Mouse (Mus musculus) heart, embryonic 14.5 days (tissue): Measurements from ENCODE around the gene Nt5c2. TPM values are rescaled to one million over a fixed set of nuclear protein-coding genes. Genes with fewer than 3 reads are reported as not detected.

Experiments used
- ATAC-seq: fragments of 200-750 bp; cut with Nextera tagmentation; 2 replicates; pipeline ENCODE4 v1.8.0; 2017; ENCODE audit warnings: low read depth, moderate TSS enrichment; ENCODE audit not compliant: insufficient number of reproducible peaks, insufficient read depth, low FRiP score
- H3K27ac ChIP-seq, 2 experiments: fragments of 200-500 bp in 1 of 2; fragments of 300-500 bp in 1 of 2; sonication (generic) in 1 of 2; replicated peaks in 1 of 2; 2 replicates each; pipeline ENCODE4 v1.5.1; 2012 to 2014; ENCODE audit warnings: low read depth in 2 of 2, low read length in 2 of 2, control low read depth in 1 of 2, mild to moderate bottlenecking in 1 of 2, mixed read lengths in 1 of 2; ENCODE audit not compliant: control insufficient read depth in 1 of 2, insufficient read depth in 1 of 2
- H3K27me3 ChIP-seq: fragments of 300-500 bp; sonication (generic); 2 replicates; pipeline ENCODE4 v1.6.1; 2014; ENCODE audit warnings: mild to moderate bottlenecking, low read length, control low read depth; ENCODE audit not compliant: control insufficient read depth, insufficient read depth
- H3K36me3 ChIP-seq: fragments of 300-500 bp; sonication (generic); 2 replicates; pipeline ENCODE4 v1.6.1; 2014; ENCODE audit warnings: mild to moderate bottlenecking, control low read depth, low read length, mixed read lengths; ENCODE audit not compliant: control insufficient read depth, insufficient read depth
- H3K4me1 ChIP-seq, 2 experiments: fragments of 200-500 bp in 1 of 2; fragments of 300-500 bp in 1 of 2; sonication (generic) in 1 of 2; 2 replicates each; pipeline ENCODE4 v1.6.1; 2012 to 2014; ENCODE audit warnings: low read length in 2 of 2, control low read depth in 1 of 2, mixed read lengths in 1 of 2; ENCODE audit not compliant: control insufficient read depth in 2 of 2, insufficient read depth in 2 of 2
- H3K4me2 ChIP-seq: fragments of 300-500 bp; sonication (generic); 2 replicates; pipeline ENCODE4 v1.6.1; 2014; ENCODE audit warnings: mild to moderate bottlenecking, low read length
- H3K4me3 ChIP-seq, 2 experiments: fragments of 200-500 bp in 1 of 2; fragments of 300-500 bp in 1 of 2; sonication (generic) in 1 of 2; 2 replicates each; pipeline ENCODE4 v1.5.1; 2012 to 2014; ENCODE audit warnings: low read length in 2 of 2, mild to moderate bottlenecking in 2 of 2, control low read depth in 1 of 2, low read depth in 1 of 2, moderate library complexity in 1 of 2; ENCODE audit not compliant: control insufficient read depth in 1 of 2, insufficient read depth in 1 of 2
- H3K9ac ChIP-seq: fragments of 300-500 bp; sonication (generic); 2 replicates; pipeline ENCODE4 v1.6.1; 2014; ENCODE audit warnings: mild to moderate bottlenecking, low read length
- H3K9me3 ChIP-seq: fragments of 300-500 bp; sonication (generic); 2 replicates; pipeline ENCODE4 v1.6.1; 2016; ENCODE audit warnings: low read length, control low read depth; ENCODE audit not compliant: control insufficient read depth
- WGBS: fragments of 180-500 bp; shearing (Covaris S2); extraction: QIAGEN DNeasy Blood & Tissue Kit; methylation state at CpG from one replicate; pipeline ENCODE4 v1.1.7; 2014; 5-methylcytosine and 5-hydroxymethylcytosine counted together
- polyA plus RNA-seq: library from polyadenylated mRNA; unstranded; fragments of >200 nt; fragmentation: Nextera tagmentation; extraction: Ambion mirVana; gene quantifications from 2 replicates; pipeline ENCODE4 v1.2.1, GENCODE M21; 2014

The Nt5c2 gene
- polyA plus RNA-seq, 1 experiment from 2014 or later: 126 TPM

- peaks cover 20% of the 10 kb centered on the region for H3K36me3 ChIP-seq
- WGBS: 85% methylated on average over 9 of the region's 9 CpGs
Observed at GRCm38 (mm10) chr19:47029796-47030195, 14.8 kb upstream of the Nt5c2 start.

GRCm38 (mm10) chr19:47026513-47026912 is 11.6 kb upstream of the Nt5c2 start:
- no peaks in the 10 kb centered on the region for H3K36me3 ChIP-seq
- no peak overlapping the region for H3K9ac ChIP-seq
- no peak overlapping the region for H3K4me2 ChIP-seq
- WGBS: 77% methylated on average over 4 of the region's 4 CpGs
- H3K27ac ChIP-seq: no peak overlapping the region
- H3K4me1 ChIP-seq: no peaks in the 10 kb centered on the region
- no peaks in the 10 kb centered on the region for H3K27me3 ChIP-seq
- no peak for ATAC-seq
- no peak overlapping the region for H3K4me3 ChIP-seq
- no peaks in the 10 kb centered on the region for H3K9me3 ChIP-seq

More at GRCm38 (mm10) chr19:47029796-47030195, 14.8 kb upstream of the Nt5c2 start:
- H3K27ac ChIP-seq: no peak overlapping the region
- H3K9me3 ChIP-seq: no peaks in the 10 kb centered on the region
- no peak overlapping the region for H3K4me2 ChIP-seq
- no peaks in the 10 kb centered on the region for H3K4me1 ChIP-seq
- no peak overlapping the region for H3K9ac ChIP-seq
- H3K27me3 ChIP-seq: no peaks in the 10 kb centered on the region
- no peak for ATAC-seq
- no peak overlapping the region for H3K4me3 ChIP-seq

GRCm38 (mm10) chr19:47024954-47025353 is 10.0 kb upstream of the Nt5c2 start:
- H3K27me3 ChIP-seq: no peaks in the 10 kb centered on the region
- no peak for ATAC-seq
- H3K4me1 ChIP-seq: no peaks in the 10 kb centered on the region
- no peaks in the 10 kb centered on the region for H3K36me3 ChIP-seq
- H3K27ac ChIP-seq: no peak overlapping the region
- H3K4me2 ChIP-seq: no peak overlapping the region
- H3K4me3 ChIP-seq: no peak overlapping the region
- H3K9me3 ChIP-seq: no peaks in the 10 kb centered on the region
- no peak overlapping the region for H3K9ac ChIP-seq
- 43% methylated on average over 10 of the region's 10 CpGs for WGBS

GRCm38 (mm10) chr19:47023546-47023945 is 8.6 kb upstream of the Nt5c2 start:
- Histone ChIP-seq H3K4me1 (no peaks in the 10 kb centered on the region), H3K27ac (no peak overlapping the region), H3K27me3 (peaks cover 7% of the 10 kb centered on the region; the same call in 1 of the 2 replicates), H3K9me3 (no peaks in the 10 kb centered on the region), H3K36me3 (no peaks in the 10 kb centered on the region), H3K9ac (no peak overlapping the region), H3K4me2 (no peak overlapping the region), H3K4me3 (no peak overlapping the region)
- 83% methylated on average over 13 of the region's 13 CpGs for WGBS
- ATAC-seq: no peak

GRCm38 (mm10) chr19:47022709-47023108 is 7.8 kb upstream of the Nt5c2 start:
- H3K9ac ChIP-seq: no peak overlapping the region
- 66% methylated on average over 4 of the region's 4 CpGs for WGBS
- no peak overlapping the region for H3K4me2 ChIP-seq
- no peaks in the 10 kb centered on the region for H3K4me1 ChIP-seq
- H3K27ac ChIP-seq: no peak overlapping the region
- H3K27me3 ChIP-seq: peaks cover 15% of the 10 kb centered on the region
- no peaks in the 10 kb centered on the region for H3K9me3 ChIP-seq
- no peaks in the 10 kb centered on the region for H3K36me3 ChIP-seq
- ATAC-seq: no peak
- H3K4me3 ChIP-seq: no peak overlapping the region

- H3K27ac ChIP-seq: no peak overlapping the region
- H3K4me2 ChIP-seq: no peak overlapping the region
- peaks cover 2 to 15% of the 10 kb centered on the region in 2 experiments; a peak in 3 of 4 replicates for H3K4me1 ChIP-seq
- no peak for ATAC-seq
- H3K9me3 ChIP-seq: no peaks in the 10 kb centered on the region
- H3K4me3 ChIP-seq: no peak overlapping the region
- no peaks in the 10 kb centered on the region for H3K36me3 ChIP-seq
- 26% methylated on average over 6 of the region's 6 CpGs for WGBS
- H3K9ac ChIP-seq: no peak overlapping the region
- peaks cover 45% of the 10 kb centered on the region for H3K27me3 ChIP-seq
Observed at GRCm38 (mm10) chr19:47019326-47019725, 4.4 kb upstream of the Nt5c2 start.

- Histone ChIP-seq H3K4me3 (no peak overlapping the region), H3K4me2 (no peak overlapping the region), H3K9me3 (no peaks in the 10 kb centered on the region), H3K27ac (no peak overlapping the region), H3K36me3 (no peaks in the 10 kb centered on the region), H3K27me3 (peaks cover 55% of the 10 kb centered on the region), H3K4me1 (peaks cover 2 to 19% of the 10 kb centered on the region in 2 experiments; a peak in 3 of 4 replicates), H3K9ac (no peak overlapping the region)
- no peak for ATAC-seq
- 34% methylated on average over 2 of the region's 2 CpGs for WGBS
Observed at GRCm38 (mm10) chr19:47018330-47018729, 3.4 kb upstream of the Nt5c2 start.

- Histone ChIP-seq H3K4me3 (no peak overlapping the region), H3K9ac (no peak overlapping the region), H3K4me2 (no peak overlapping the region), H3K27ac (no peak overlapping the region), H3K36me3 (no peaks in the 10 kb centered on the region), H3K9me3 (no peaks in the 10 kb centered on the region), H3K4me1 (peaks cover 2 to 19% of the 10 kb centered on the region in 2 experiments; a peak in 3 of 4 replicates), H3K27me3 (peaks cover 60% of the 10 kb centered on the region)
- ATAC-seq: no peak
- WGBS: 14% methylated on average over 3 of the region's 3 CpGs
Observed at GRCm38 (mm10) chr19:47017831-47018230, 2.9 kb upstream of the Nt5c2 start.
